10 mouse cellular contexts compared by ENCODE assay signal in genomic region chr6:72724494-72725180, GRCm38 (mm10).
DNase-seq lines count a peak whose midpoint lies in the region; ATAC-seq and TF ChIP-seq lines count a peak whose summit lies in the region.
"Had no signal": no experiment of that assay in that cellular context is flagged by ENCODE, and none has a peak within 500 bp of the region (broad histone marks: within the 10 kb centered on the region; RNA-seq: fewer than 3 reads in every experiment).

No protein-coding gene starts in this region.

- ATAC-seq in intestine, embryonic 15.5 days, result peak; percentile 46; the same call in 1 of the 2 replicates
- ATAC-seq in intestine, postnatal 0 days, result no peak
- ATAC-seq in embryonic facial prominence, embryonic 12.5 days (ENCODE audit: insufficient number of reproducible peaks, insufficient read depth, low FRiP score, low TSS enrichment), result no peak
- no peak for ATAC-seq in limb, embryonic 15.5 days (ENCODE audit: insufficient number of reproducible peaks, low FRiP score, low TSS enrichment, low read depth)

- no peaks in the 10 kb centered on the region for H3K27me3 ChIP-seq in intestine, embryonic 15.5 days (replicated peaks)
- no peaks in the 10 kb centered on the region for H3K27me3 ChIP-seq in intestine, postnatal 0 days (replicated peaks; ENCODE audit: control insufficient read depth, insufficient read depth, low read length)
- H3K27me3 ChIP-seq in E14TG2a.4 (ENCODE audit: insufficient read depth, low read length), result no peaks in the 10 kb centered on the region
- no peaks in the 10 kb centered on the region for H3K27me3 ChIP-seq in embryonic facial prominence, embryonic 12.5 days
- no peaks in the 10 kb centered on the region for H3K27me3 ChIP-seq in limb, embryonic 15.5 days

- H3K9ac ChIP-seq in intestine, embryonic 15.5 days, result no peak overlapping the region
- H3K9ac ChIP-seq in intestine, postnatal 0 days (ENCODE audit: low read depth, low read length), result no peak overlapping the region
- H3K9ac ChIP-seq in embryonic facial prominence, embryonic 12.5 days, result 0 out of 2 replicates have a peak overlapping the region, but pooled peaks have one; percentile 7
- no peak overlapping the region for H3K9ac ChIP-seq in limb, embryonic 15.5 days

- H3K4me3 ChIP-seq in intestine, embryonic 15.5 days (replicated peaks), result no peak overlapping the region
- H3K4me3 ChIP-seq in intestine, postnatal 0 days (ENCODE audit: low read depth, low read length), result no peak overlapping the region
- peak overlapping the region; percentile 57 for H3K4me3 ChIP-seq in E14TG2a.4 (replicated peaks; ENCODE audit: low read length)
- no peak overlapping the region for H3K4me3 ChIP-seq in embryonic facial prominence, embryonic 12.5 days
- H3K4me3 ChIP-seq in limb, embryonic 15.5 days, result no peak overlapping the region

- no peak for TF ChIP-seq CTCF in intestine, postnatal 0 days (IDR thresholded peaks at IDR 0.05; ENCODE audit: low read depth)
- TF ChIP-seq CTCF in E14TG2a.4 (conservative IDR thresholded peaks at IDR 0.05; ENCODE audit: low read length), result no peak

- H3K4me2 ChIP-seq in intestine, embryonic 15.5 days (replicated peaks), result no peak overlapping the region
- H3K4me2 ChIP-seq in intestine, postnatal 0 days (replicated peaks; ENCODE audit: low read depth), result no peak overlapping the region
- no peak overlapping the region for H3K4me2 ChIP-seq in embryonic facial prominence, embryonic 12.5 days (replicated peaks)
- no peak overlapping the region for H3K4me2 ChIP-seq in limb, embryonic 15.5 days

- WGBS in intestine, embryonic 15.5 days, result 48% methylated on average over 8 of the region's 8 CpGs
- WGBS in intestine, postnatal 0 days, result 42% methylated on average over 8 of the region's 8 CpGs
- 40% methylated on average over 8 of the region's 8 CpGs for WGBS in embryonic facial prominence, embryonic 12.5 days
- WGBS in limb, embryonic 15.5 days, result 35% methylated on average over 8 of the region's 8 CpGs

- peaks cover 13% of the 10 kb centered on the region for H3K4me1 ChIP-seq in intestine, embryonic 15.5 days (replicated peaks)
- H3K4me1 ChIP-seq in intestine, postnatal 0 days (replicated peaks; ENCODE audit: control insufficient read depth, insufficient read depth, low read length), result no peaks in the 10 kb centered on the region
- H3K4me1 ChIP-seq in E14TG2a.4 (replicated peaks; ENCODE audit: low read depth, low read length), result peaks cover 90% of the 10 kb centered on the region
- peaks cover 68% of the 10 kb centered on the region for H3K4me1 ChIP-seq in embryonic facial prominence, embryonic 12.5 days
- peaks cover 72% of the 10 kb centered on the region for H3K4me1 ChIP-seq in limb, embryonic 15.5 days

- H3K9me3 ChIP-seq in intestine, embryonic 15.5 days, result no peaks in the 10 kb centered on the region
- H3K9me3 ChIP-seq in intestine, postnatal 0 days (ENCODE audit: control insufficient read depth), result no peaks in the 10 kb centered on the region
- H3K9me3 ChIP-seq in E14TG2a.4 (ENCODE audit: low read length), result no peaks in the 10 kb centered on the region
- H3K9me3 ChIP-seq in embryonic facial prominence, embryonic 12.5 days, result no peaks in the 10 kb centered on the region
- no peaks in the 10 kb centered on the region for H3K9me3 ChIP-seq in limb, embryonic 15.5 days

- no peaks in the 10 kb centered on the region for H3K36me3 ChIP-seq in intestine, embryonic 15.5 days
- no peaks in the 10 kb centered on the region for H3K36me3 ChIP-seq in intestine, postnatal 0 days (ENCODE audit: control insufficient read depth, insufficient read depth)
- H3K36me3 ChIP-seq in E14TG2a.4 (ENCODE audit: insufficient read depth, low read length), result peaks cover 9% of the 10 kb centered on the region; the same call in 1 of the 2 replicates
- H3K36me3 ChIP-seq in embryonic facial prominence, embryonic 12.5 days, result no peaks in the 10 kb centered on the region
- H3K36me3 ChIP-seq in limb, embryonic 15.5 days, result no peaks in the 10 kb centered on the region

- no peak overlapping the region for H3K27ac ChIP-seq in intestine, embryonic 15.5 days
- H3K27ac ChIP-seq in intestine, postnatal 0 days (ENCODE audit: low read depth, low read length), result no peak overlapping the region
- peak overlapping the region; percentile 83 for H3K27ac ChIP-seq in embryonic facial prominence, embryonic 12.5 days
- peak overlapping the region; percentile 77 for H3K27ac ChIP-seq in limb, embryonic 15.5 days

- no peak for DNase-seq in embryo, embryonic 9.5 days (ENCODE audit: extremely low spot score)
- no peak for DNase-seq in adrenal gland, adult 18-20 months (ENCODE audit: low spot score in 2 of 2)
- DNase-seq: adrenal gland, postnatal 36 days; cerebellum, adult 9-10 months; liver had no signal

Comparison
In these comparisons a context has a peak if more than half of its experiments do, and no peak if none do; other contexts are left out.
1. H3K27ac ChIP-seq: peak in embryonic facial prominence, embryonic 12.5 days (single experiment) and limb, embryonic 15.5 days (single experiment); none in intestine, embryonic 15.5 days (single experiment) and intestine, postnatal 0 days (single experiment).